Mouse (Mus musculus): Measurements from ENCODE around the gene Pi4k2b. TPM values are rescaled to one million over a fixed set of nuclear protein-coding genes. Genes with fewer than 3 reads are reported as not detected.
"Not testable (repeated sequence)": the region's sequence is repeated elsewhere in the genome, so short reads cannot be mapped to it uniquely, and the experiment has no call there.

The Pi4k2b gene
- polyA plus RNA-seq, 1 experiment from 2014 or later, result 6.8 TPM

GRCm38 (mm10) chr5:52755989-52756388, 14.6 kb downstream of the Pi4k2b start:
- Histone ChIP-seq H3K4me1 (ENCODE audit: control insufficient read depth, insufficient read depth, low read length) (no peaks in the 10 kb centered on the region), H3K27ac (replicated peaks; ENCODE audit: low read depth, low read length) (no peak overlapping the region), H3K9me3 (ENCODE audit: control insufficient read depth, low read length) (no peaks in the 10 kb centered on the region), H3K4me3 (replicated peaks; ENCODE audit: low read depth, low read length) (no peak overlapping the region), H3K36me3 (ENCODE audit: control insufficient read depth, insufficient read depth, low read length) (no peaks in the 10 kb centered on the region), H3K9ac (replicated peaks; ENCODE audit: low read length) (no peak overlapping the region), H3K4me2 (ENCODE audit: low read length) (no peak overlapping the region), H3K27me3 (ENCODE audit: control insufficient read depth, insufficient read depth, low read length) (no peaks in the 10 kb centered on the region)
- 97% methylated on average over 6 of the region's 6 CpGs for WGBS
- ATAC-seq (ENCODE audit: low FRiP score, low TSS enrichment) (no peak), DNase-seq (no peak)

GRCm38 (mm10) chr5:52762586-52762985, 21.2 kb downstream of the Pi4k2b start:
- 91% methylated on average over 7 of the region's 7 CpGs for WGBS
- ATAC-seq (ENCODE audit: low FRiP score, low TSS enrichment), result no peak
- DNase-seq, result no peak
- H3K36me3 ChIP-seq (ENCODE audit: control insufficient read depth, insufficient read depth, low read length), result 0 out of 2 replicates have a peak, but pooled peaks cover 4% of the 10 kb centered on the region
- H3K9ac ChIP-seq (replicated peaks; ENCODE audit: low read length), result no peak overlapping the region
- no peaks in the 10 kb centered on the region for H3K4me1 ChIP-seq (ENCODE audit: control insufficient read depth, insufficient read depth, low read length)
- no peak overlapping the region for H3K4me2 ChIP-seq (ENCODE audit: low read length)
- no peaks in the 10 kb centered on the region for H3K27me3 ChIP-seq (ENCODE audit: control insufficient read depth, insufficient read depth, low read length)
- no peak overlapping the region for H3K27ac ChIP-seq (replicated peaks; ENCODE audit: low read depth, low read length)
- H3K4me3 ChIP-seq (replicated peaks; ENCODE audit: low read depth, low read length), result no peak overlapping the region
- no peaks in the 10 kb centered on the region for H3K9me3 ChIP-seq (ENCODE audit: control insufficient read depth, low read length)

GRCm38 (mm10) chr5:52774267-52774666, 32.9 kb downstream of the Pi4k2b start:
- Histone ChIP-seq H3K9ac (replicated peaks; ENCODE audit: low read length) (no peak overlapping the region), H3K9me3 (ENCODE audit: control insufficient read depth, low read length) (no peaks in the 10 kb centered on the region), H3K27ac (replicated peaks; ENCODE audit: low read depth, low read length) (no peak overlapping the region), H3K36me3 (ENCODE audit: control insufficient read depth, insufficient read depth, low read length) (no peaks in the 10 kb centered on the region), H3K4me3 (replicated peaks; ENCODE audit: low read depth, low read length) (no peak overlapping the region), H3K4me2 (ENCODE audit: low read length) (no peak overlapping the region), H3K27me3 (ENCODE audit: control insufficient read depth, insufficient read depth, low read length) (no peaks in the 10 kb centered on the region), H3K4me1 (ENCODE audit: control insufficient read depth, insufficient read depth, low read length) (no peaks in the 10 kb centered on the region)
- DNase-seq (no peak), ATAC-seq (ENCODE audit: low FRiP score, low TSS enrichment) (no peak)
- 93% methylated on average over 5 of the region's 5 CpGs for WGBS

GRCm38 (mm10) chr5:52775237-52775636, 33.9 kb downstream of the Pi4k2b start, which contains the start of gene Zcchc4:
Gene Zcchc4, plus strand, starts transcription at chr5:52775409.
- no peaks in the 10 kb centered on the region for H3K9me3 ChIP-seq (ENCODE audit: control insufficient read depth, low read length)
- no peak within 1 kb of the TSS for H3K4me3 ChIP-seq (replicated peaks; ENCODE audit: low read depth, low read length)
- no peak within 1 kb of the TSS for H3K4me2 ChIP-seq (ENCODE audit: low read length)
- WGBS, result 77% methylated on average over 8 of the region's 8 CpGs
- H3K4me1 ChIP-seq (ENCODE audit: control insufficient read depth, insufficient read depth, low read length), result no peaks in the 10 kb centered on the region
- H3K9ac ChIP-seq (replicated peaks; ENCODE audit: low read length), result no peak within 1 kb of the TSS
- DNase-seq, result peak; percentile 14
- H3K36me3 ChIP-seq (ENCODE audit: control insufficient read depth, insufficient read depth, low read length), result no peaks in the 10 kb centered on the region
- H3K27ac ChIP-seq (replicated peaks; ENCODE audit: low read depth, low read length), result no peak within 1 kb of the TSS
- ATAC-seq (ENCODE audit: low FRiP score, low TSS enrichment), result no peak
- no peaks in the 10 kb centered on the region for H3K27me3 ChIP-seq (ENCODE audit: control insufficient read depth, insufficient read depth, low read length)

GRCm38 (mm10) chr5:52776466-52777354, 35.3 kb downstream of the Pi4k2b start:
- DNase-seq; ATAC-seq (ENCODE audit: low FRiP score, low TSS enrichment); H3K4me1 ChIP-seq (ENCODE audit: control insufficient read depth, insufficient read depth, low read length); H3K36me3 ChIP-seq (ENCODE audit: control insufficient read depth, insufficient read depth, low read length); H3K4me2 ChIP-seq (ENCODE audit: low read length); H3K9ac ChIP-seq (replicated peaks; ENCODE audit: low read length); H3K27me3 ChIP-seq (ENCODE audit: control insufficient read depth, insufficient read depth, low read length); H3K27ac ChIP-seq (replicated peaks; ENCODE audit: low read depth, low read length); H3K4me3 ChIP-seq (replicated peaks; ENCODE audit: low read depth, low read length); H3K9me3 ChIP-seq (ENCODE audit: control insufficient read depth, low read length): not testable (repeated sequence)
- WGBS, result 92% methylated on average over 8 of the region's 8 CpGs

GRCm38 (mm10) chr5:52782523-52783250, 41.3 kb downstream of the Pi4k2b start:
- Histone ChIP-seq H3K27ac (replicated peaks; ENCODE audit: low read depth, low read length) (peak overlapping the region; percentile 89), H3K4me3 (replicated peaks; ENCODE audit: low read depth, low read length) (peak overlapping the region; percentile 82), H3K36me3 (ENCODE audit: control insufficient read depth, insufficient read depth, low read length) (peaks cover 5% of the 10 kb centered on the region; the same call in 1 of the 2 replicates), H3K4me2 (ENCODE audit: low read length) (peak overlapping the region; percentile 62), H3K9ac (replicated peaks; ENCODE audit: low read length) (peak overlapping the region; percentile 84), H3K9me3 (ENCODE audit: control insufficient read depth, low read length) (no peaks in the 10 kb centered on the region), H3K27me3 (ENCODE audit: control insufficient read depth, insufficient read depth, low read length) (no peaks in the 10 kb centered on the region), H3K4me1 (ENCODE audit: control insufficient read depth, insufficient read depth, low read length) (no peaks in the 10 kb centered on the region)
- DNase-seq, result peak; percentile 95
- WGBS, result 4% methylated on average over 37 of the region's 37 CpGs
- ATAC-seq (ENCODE audit: low FRiP score, low TSS enrichment), result peak; percentile 97

GRCm38 (mm10) chr5:52783251-52783620, 41.9 kb downstream of the Pi4k2b start:
- Histone ChIP-seq H3K9me3 (ENCODE audit: control insufficient read depth, low read length) (no peaks in the 10 kb centered on the region), H3K9ac (replicated peaks; ENCODE audit: low read length) (peak overlapping the region; percentile 84), H3K36me3 (ENCODE audit: control insufficient read depth, insufficient read depth, low read length) (peaks cover 5% of the 10 kb centered on the region; the same call in 1 of the 2 replicates), H3K27me3 (ENCODE audit: control insufficient read depth, insufficient read depth, low read length) (no peaks in the 10 kb centered on the region), H3K4me3 (replicated peaks; ENCODE audit: low read depth, low read length) (peak overlapping the region; percentile 82), H3K27ac (replicated peaks; ENCODE audit: low read depth, low read length) (peak overlapping the region; percentile 89), H3K4me2 (ENCODE audit: low read length) (peak overlapping the region; percentile 62), H3K4me1 (ENCODE audit: control insufficient read depth, insufficient read depth, low read length) (no peaks in the 10 kb centered on the region)
- WGBS, result under 1% methylated on average over 9 of the region's 9 CpGs
- ATAC-seq (ENCODE audit: low FRiP score, low TSS enrichment), result peak; percentile 70
- DNase-seq, result no peak

- WGBS, result 78% methylated on average over 2 of the region's 2 CpGs
- Histone ChIP-seq H3K9ac (replicated peaks; ENCODE audit: low read length) (no peak overlapping the region), H3K9me3 (ENCODE audit: control insufficient read depth, low read length) (no peaks in the 10 kb centered on the region), H3K4me2 (ENCODE audit: low read length) (peak overlapping the region; percentile 62), H3K36me3 (ENCODE audit: control insufficient read depth, insufficient read depth, low read length) (peaks cover 8% of the 10 kb centered on the region; the same call in 1 of the 2 replicates), H3K27ac (replicated peaks; ENCODE audit: low read depth, low read length) (no peak overlapping the region), H3K4me1 (ENCODE audit: control insufficient read depth, insufficient read depth, low read length) (no peaks in the 10 kb centered on the region), H3K4me3 (replicated peaks; ENCODE audit: low read depth, low read length) (peak overlapping the region; percentile 82; the same call in 1 of the 2 replicates), H3K27me3 (ENCODE audit: control insufficient read depth, insufficient read depth, low read length) (no peaks in the 10 kb centered on the region)
- ATAC-seq (ENCODE audit: low FRiP score, low TSS enrichment), result no peak
- DNase-seq, result no peak
These were observed 42.6 kb downstream of the Pi4k2b start for GRCm38 (mm10) chr5:52783957-52784356.
